Mouse (Mus musculus) spleen, postnatal 0 days (tissue): ENCODE data around the gene Ccdc34. TPM values are rescaled to one million over a fixed set of nuclear protein-coding genes. Genes with fewer than 3 reads are reported as not detected.

Source experiments
- polyA plus RNA-seq: library from polyadenylated mRNA; unstranded; fragments of >200 nt; fragmentation: Nextera tagmentation; extraction: Ambion mirVana; gene quantifications from 2 replicates; pipeline ENCODE4 v1.2.1, GENCODE M21; 2015

Ccdc34 gene
- polyA plus RNA-seq = 44.8 and 51.1 TPM in 2 replicates

GRCm38 (mm10) chr2:110017616-110018505, at the start of gene Ccdc34:
Gene Ccdc34 (plus strand): TSS chr2:110017817.

Other genes starting within 250 kb of the Ccdc34 start
- 18.6 and 21.4 TPM in 2 replicates for gene Lin7c, start 127.0 kb upstream of the Ccdc34 start, polyA plus RNA-seq
- 2.6 and 2.8 TPM in 2 replicates for gene Lgr4, start 100.2 kb upstream of the Ccdc34 start, polyA plus RNA-seq